Mouse (Mus musculus): ENCODE results near the gene Gm11627. TPM values are rescaled to one million over a fixed set of nuclear protein-coding genes. Genes with fewer than 3 reads are reported as not detected.
"Not testable (repeated sequence)": the region's sequence is repeated elsewhere in the genome, so short reads cannot be mapped to it uniquely, and the experiment has no call there.

Gm11627 gene
- polyA plus RNA-seq, 1 experiment from 2014 or later: 6.6 TPM

- peaks cover 36% of the 10 kb centered on the region for H3K4me1 ChIP-seq
- peak within 1 kb of the TSS; percentile 70 for H3K4me2 ChIP-seq
- ATAC-seq (ENCODE audit: low FRiP score): peak; percentile 96
- no peaks in the 10 kb centered on the region for H3K9me3 ChIP-seq (replicated peaks)
- peak within 1 kb of the TSS; percentile 97 for H3K27ac ChIP-seq (replicated peaks)
- H3K4me3 ChIP-seq (replicated peaks): peak within 1 kb of the TSS; percentile 73
- H3K36me3 ChIP-seq: no peaks in the 10 kb centered on the region
- peak within 1 kb of the TSS; percentile 98 for H3K9ac ChIP-seq (replicated peaks)
- no peaks in the 10 kb centered on the region for H3K27me3 ChIP-seq (replicated peaks)
- WGBS: under 1% methylated on average over 47 of the region's 55 CpGs
Observed at GRCm38 (mm10) chr11:102556031-102556715, 23.1 kb downstream of the Gm11627 start, which contains the start of gene Gpatch8. Gene Gpatch8, minus strand, starts transcription at chr11:102556392.

- ATAC-seq (ENCODE audit: low FRiP score): peak; percentile 67
- H3K36me3 ChIP-seq: no peaks in the 10 kb centered on the region
- peak overlapping the region; percentile 73 for H3K4me3 ChIP-seq (replicated peaks)
- peak overlapping the region; percentile 70 for H3K4me2 ChIP-seq
- peak overlapping the region; percentile 97 for H3K27ac ChIP-seq (replicated peaks)
- no peaks in the 10 kb centered on the region for H3K27me3 ChIP-seq (replicated peaks)
- WGBS: under 1% methylated on average over 39 of the region's 39 CpGs
- no peaks in the 10 kb centered on the region for H3K9me3 ChIP-seq (replicated peaks)
- H3K9ac ChIP-seq (replicated peaks): peak overlapping the region; percentile 98
- H3K4me1 ChIP-seq: peaks cover 40% of the 10 kb centered on the region
Observed at GRCm38 (mm10) chr11:102555400-102556030, 23.7 kb downstream of the Gm11627 start.

GRCm38 (mm10) chr11:102552051-102552450 lies 27.2 kb downstream of the Gm11627 start:
- 90% methylated on average over 3 of the region's 3 CpGs for WGBS
- H3K9ac ChIP-seq (replicated peaks): no peak overlapping the region
- H3K4me3 ChIP-seq (replicated peaks): no peak overlapping the region
- no peak overlapping the region for H3K4me2 ChIP-seq
- no peaks in the 10 kb centered on the region for H3K27me3 ChIP-seq (replicated peaks)
- no peaks in the 10 kb centered on the region for H3K9me3 ChIP-seq (replicated peaks)
- no peak for ATAC-seq (ENCODE audit: low FRiP score)
- H3K36me3 ChIP-seq: no peaks in the 10 kb centered on the region
- H3K4me1 ChIP-seq: peaks cover 41% of the 10 kb centered on the region
- H3K27ac ChIP-seq (replicated peaks): no peak overlapping the region

GRCm38 (mm10) chr11:102551176-102551575 lies 28.1 kb downstream of the Gm11627 start:
- Histone ChIP-seq H3K4me1 (peaks cover 38% of the 10 kb centered on the region), H3K9ac (replicated peaks) (no peak overlapping the region), H3K4me3 (replicated peaks) (no peak overlapping the region), H3K27me3 (replicated peaks) (no peaks in the 10 kb centered on the region), H3K4me2 (no peak overlapping the region), H3K9me3 (replicated peaks) (no peaks in the 10 kb centered on the region), H3K36me3 (no peaks in the 10 kb centered on the region), H3K27ac (replicated peaks) (no peak overlapping the region)
- ATAC-seq (ENCODE audit: low FRiP score): no peak

GRCm38 (mm10) chr11:102541471-102541870 lies 37.8 kb downstream of the Gm11627 start:
- Histone ChIP-seq H3K4me3 (replicated peaks) (no peak overlapping the region), H3K36me3 (0 out of 2 replicates have a peak, but pooled peaks cover 3% of the 10 kb centered on the region), H3K4me2 (no peak overlapping the region), H3K4me1 (peaks cover 14% of the 10 kb centered on the region), H3K27ac (replicated peaks) (no peak overlapping the region), H3K9me3 (replicated peaks) (no peaks in the 10 kb centered on the region), H3K27me3 (replicated peaks) (no peaks in the 10 kb centered on the region), H3K9ac (replicated peaks) (no peak overlapping the region)
- WGBS: 93% methylated on average over 5 of the region's 5 CpGs
- no peak for ATAC-seq (ENCODE audit: low FRiP score)

GRCm38 (mm10) chr11:102540286-102540685 lies 39.0 kb downstream of the Gm11627 start:
- H3K9me3 ChIP-seq (replicated peaks); H3K4me2 ChIP-seq; H3K36me3 ChIP-seq; H3K27me3 ChIP-seq (replicated peaks); ATAC-seq (ENCODE audit: low FRiP score); H3K9ac ChIP-seq (replicated peaks); H3K27ac ChIP-seq (replicated peaks); H3K4me3 ChIP-seq (replicated peaks): not testable (repeated sequence)
- peaks cover 13% of the 10 kb centered on the region for H3K4me1 ChIP-seq

GRCm38 (mm10) chr11:102539690-102540089 lies 39.6 kb downstream of the Gm11627 start:
- 77% methylated on average over 1 of the region's 1 CpGs for WGBS
- Histone ChIP-seq H3K27me3 (replicated peaks) (no peaks in the 10 kb centered on the region), H3K4me1 (peaks cover 13% of the 10 kb centered on the region)

GRCm38 (mm10) chr11:102536210-102536609 lies 43.1 kb downstream of the Gm11627 start:
- no peaks in the 10 kb centered on the region for H3K9me3 ChIP-seq (replicated peaks)
- no peak for ATAC-seq (ENCODE audit: low FRiP score)
- H3K4me1 ChIP-seq: peaks cover 8% of the 10 kb centered on the region
- no peak overlapping the region for H3K4me2 ChIP-seq
- no peak overlapping the region for H3K9ac ChIP-seq (replicated peaks)
- no peak overlapping the region for H3K27ac ChIP-seq (replicated peaks)
- H3K27me3 ChIP-seq (replicated peaks): no peaks in the 10 kb centered on the region
- 0 out of 2 replicates have a peak, but pooled peaks cover 3% of the 10 kb centered on the region for H3K36me3 ChIP-seq
- no peak overlapping the region for H3K4me3 ChIP-seq (replicated peaks)
- WGBS: 56% methylated on average over 3 of the region's 3 CpGs

More at GRCm38 (mm10) chr11:102539690-102540089, 39.6 kb downstream of the Gm11627 start:
- H3K4me2 ChIP-seq: no peak overlapping the region
- no peak overlapping the region for H3K9ac ChIP-seq (replicated peaks)
- ATAC-seq (ENCODE audit: low FRiP score): no peak
- H3K9me3 ChIP-seq (replicated peaks): no peaks in the 10 kb centered on the region
- H3K27ac ChIP-seq (replicated peaks): no peak overlapping the region
- 0 out of 2 replicates have a peak, but pooled peaks cover 3% of the 10 kb centered on the region for H3K36me3 ChIP-seq
- no peak overlapping the region for H3K4me3 ChIP-seq (replicated peaks)

GRCm38 (mm10) chr11:102534078-102534477 lies 45.2 kb downstream of the Gm11627 start:
- Histone ChIP-seq H3K27me3 (replicated peaks) (no peaks in the 10 kb centered on the region), H3K9ac (replicated peaks) (no peak overlapping the region), H3K4me3 (replicated peaks) (no peak overlapping the region), H3K9me3 (replicated peaks) (no peaks in the 10 kb centered on the region), H3K4me1 (peaks cover 8% of the 10 kb centered on the region), H3K36me3 (0 out of 2 replicates have a peak, but pooled peaks cover 3% of the 10 kb centered on the region), H3K4me2 (no peak overlapping the region), H3K27ac (replicated peaks) (no peak overlapping the region)
- 92% methylated on average over 2 of the region's 2 CpGs for WGBS
- no peak for ATAC-seq (ENCODE audit: low FRiP score)

GRCm38 (mm10) chr11:102531425-102531824 lies 47.8 kb downstream of the Gm11627 start:
- no peak overlapping the region for H3K9ac ChIP-seq (replicated peaks)
- H3K27me3 ChIP-seq (replicated peaks): no peaks in the 10 kb centered on the region
- H3K36me3 ChIP-seq: no peaks in the 10 kb centered on the region
- ATAC-seq (ENCODE audit: low FRiP score): no peak
- no peak overlapping the region for H3K27ac ChIP-seq (replicated peaks)
- no peak overlapping the region for H3K4me2 ChIP-seq
- H3K9me3 ChIP-seq (replicated peaks): no peaks in the 10 kb centered on the region
- WGBS: 32% methylated on average over 5 of the region's 5 CpGs
- peaks cover 6% of the 10 kb centered on the region for H3K4me1 ChIP-seq
- H3K4me3 ChIP-seq (replicated peaks): no peak overlapping the region
